Mouse (Mus musculus) common myeloid progenitor, adult 5-6 weeks (primary cell): ENCODE results near the gene Sorcs1. TPM values are rescaled to one million over a fixed set of nuclear protein-coding genes. Genes with fewer than 3 reads are reported as not detected.

Experiments used
- ATAC-seq: replicated peaks from 2 replicates; pipeline ENCODE4 v1.8.0; 2016; ENCODE audit warnings: low read depth, mild to moderate bottlenecking, moderate TSS enrichment, inconsistent platforms; ENCODE audit not compliant: poor library complexity, severe bottlenecking
- total RNA-seq: library from RNA; stranded (forward); fragments of 200-1000, 187-1606 nt; gene quantifications from 2 replicates; pipeline ENCODE4 v1.2.3, GENCODE M21; 2017

The Sorcs1 gene
- total RNA-seq, 1 experiment from 2014 or later, result not detected

DNA sequence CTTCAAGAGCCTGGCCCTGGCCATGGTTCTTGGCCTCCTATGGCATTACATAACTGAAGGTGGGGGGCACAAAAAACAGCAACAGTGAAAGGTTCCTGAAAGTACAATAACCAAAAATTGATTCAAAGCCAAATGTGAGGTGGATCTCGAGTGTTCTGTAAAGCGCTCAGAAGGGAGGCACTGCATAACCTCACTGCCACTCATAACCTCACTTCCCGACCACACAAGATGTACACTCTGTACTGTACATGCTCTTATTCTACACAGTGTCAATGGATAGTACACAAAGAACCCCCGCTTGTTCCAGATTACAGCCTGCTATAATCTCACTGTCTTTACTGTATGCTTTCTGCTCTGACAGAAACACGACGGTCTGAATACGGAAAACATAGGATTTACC, 384.2 kb downstream of the Sorcs1 start:
- ATAC-seq, result no peak

DNA sequence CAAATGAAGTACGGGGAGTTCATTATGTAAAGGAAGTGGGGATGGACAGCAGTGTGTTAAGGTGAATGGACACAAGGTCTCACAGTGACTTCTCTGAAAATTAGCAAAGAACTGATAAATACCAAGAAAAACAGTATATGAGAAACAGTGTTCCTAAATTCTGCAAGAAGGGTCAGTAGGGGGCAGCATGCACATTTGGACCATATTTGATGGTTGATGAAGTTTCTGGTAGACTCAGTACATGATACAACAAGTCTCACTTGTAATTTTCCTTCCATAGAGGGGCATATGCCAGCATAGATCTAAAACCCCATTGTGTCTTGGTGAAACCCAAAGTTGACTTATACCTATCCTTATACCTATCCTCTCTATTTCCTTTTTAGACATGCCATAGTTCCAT, 414.0 kb downstream of the Sorcs1 start:
- no peak for ATAC-seq

DNA sequence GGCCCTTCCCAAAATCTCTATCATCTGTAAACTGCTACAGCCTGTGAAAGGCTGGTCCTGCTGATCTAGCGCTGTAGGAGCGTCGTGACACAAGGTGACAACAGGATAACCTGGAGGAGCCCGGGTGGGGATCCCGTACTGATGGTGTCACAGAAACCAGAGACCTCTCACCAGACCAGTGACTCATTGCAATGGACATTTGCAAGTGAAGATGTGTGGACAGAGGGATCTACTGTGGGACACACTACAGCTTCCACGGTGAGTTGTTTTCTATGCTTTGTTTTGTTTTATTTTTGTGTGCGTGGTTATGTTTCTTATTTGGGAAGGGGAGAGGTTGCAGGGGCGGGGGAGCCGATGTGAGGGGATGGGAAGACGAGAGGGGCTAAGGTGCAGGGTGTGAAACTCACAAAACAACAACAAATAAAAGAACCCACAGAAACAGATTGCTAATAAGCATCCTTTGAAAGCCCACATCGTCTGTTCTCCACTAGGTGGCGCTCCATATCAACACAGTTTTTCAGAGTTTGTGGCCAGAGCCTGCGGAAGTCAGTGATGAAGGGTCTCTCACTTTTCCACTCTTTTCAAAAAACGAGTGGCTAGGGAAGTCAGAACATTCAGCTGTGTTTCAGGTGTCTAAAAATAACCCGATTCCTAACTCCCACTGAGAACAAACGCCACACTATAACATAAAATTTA, 419.6 kb downstream of the Sorcs1 start:
- ATAC-seq, result peak; percentile 68

DNA sequence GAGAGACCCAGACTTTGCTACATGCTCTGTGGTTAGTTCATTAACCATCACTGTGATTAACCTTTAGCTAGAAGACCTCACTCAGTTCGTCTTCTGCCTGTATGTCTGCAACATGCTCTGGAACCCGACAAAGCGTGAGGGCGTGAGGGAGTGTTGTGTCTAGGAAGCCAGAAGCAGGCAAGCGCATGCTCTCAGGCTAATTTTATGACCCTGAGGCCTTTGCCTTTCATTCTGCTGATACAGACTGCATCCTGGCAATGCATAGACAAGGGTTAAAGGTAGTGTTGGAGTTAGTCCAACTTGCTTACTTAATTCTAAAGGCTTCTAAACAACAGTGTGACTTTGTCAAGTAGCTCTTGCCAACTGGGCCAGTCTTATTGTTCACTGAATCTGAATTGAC, 458.0 kb downstream of the Sorcs1 start:
- no peak for ATAC-seq

DNA sequence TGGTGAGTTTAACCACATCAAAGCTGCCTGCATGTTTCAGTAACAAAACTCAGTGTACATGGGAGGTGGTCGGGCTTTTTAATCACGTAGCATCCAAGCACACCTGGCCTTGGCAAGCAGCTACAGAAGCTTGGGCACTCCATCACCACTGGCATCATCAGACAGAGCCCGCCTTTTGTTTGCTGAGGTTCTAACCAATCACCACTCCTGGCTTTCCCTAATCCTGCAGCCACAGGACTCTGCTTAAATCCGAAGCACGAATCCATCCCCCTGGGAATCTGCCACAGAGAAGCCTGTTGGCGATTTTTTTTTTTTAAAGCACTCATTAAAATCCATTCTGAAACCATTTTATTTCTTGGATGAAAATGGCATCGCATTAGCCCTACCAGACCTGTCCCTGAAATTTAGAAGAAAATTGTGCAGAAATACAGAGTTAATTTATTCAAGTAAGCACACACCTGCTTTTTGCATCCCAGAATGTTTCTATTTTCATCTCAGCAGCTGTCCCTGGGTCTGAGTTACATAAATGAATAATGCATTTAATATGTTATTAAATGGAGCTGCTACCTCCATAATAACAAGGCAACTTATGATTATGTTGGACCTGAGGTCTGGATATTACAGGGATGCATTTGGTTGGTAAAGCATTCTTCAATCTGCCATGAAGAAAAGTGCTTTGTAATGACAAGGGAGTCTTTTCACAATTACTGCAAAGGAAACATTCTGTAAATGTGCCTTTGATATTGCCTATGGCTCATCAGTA, 463.8 kb downstream of the Sorcs1 start:
- no peak for ATAC-seq

DNA sequence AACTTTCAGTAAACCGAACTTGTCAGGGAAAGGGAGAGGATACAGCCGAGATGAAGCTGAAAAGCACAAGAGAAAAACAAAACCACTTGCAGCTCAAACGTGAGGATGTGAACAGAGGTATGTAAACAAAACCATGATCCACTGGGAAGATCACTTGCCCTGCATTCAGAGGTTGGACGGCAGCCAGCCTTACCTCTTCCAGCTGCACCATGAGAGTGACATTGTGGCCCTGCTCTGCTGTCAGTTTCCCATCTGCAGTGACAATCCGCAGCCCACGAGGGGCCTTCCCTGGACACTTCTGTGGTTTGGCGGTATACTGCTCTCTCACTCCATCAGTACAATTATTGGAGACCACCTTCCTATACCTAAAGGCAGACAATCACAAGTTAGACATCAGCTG, 468.0 kb downstream of the Sorcs1 start:
- ATAC-seq, result no peak

DNA sequence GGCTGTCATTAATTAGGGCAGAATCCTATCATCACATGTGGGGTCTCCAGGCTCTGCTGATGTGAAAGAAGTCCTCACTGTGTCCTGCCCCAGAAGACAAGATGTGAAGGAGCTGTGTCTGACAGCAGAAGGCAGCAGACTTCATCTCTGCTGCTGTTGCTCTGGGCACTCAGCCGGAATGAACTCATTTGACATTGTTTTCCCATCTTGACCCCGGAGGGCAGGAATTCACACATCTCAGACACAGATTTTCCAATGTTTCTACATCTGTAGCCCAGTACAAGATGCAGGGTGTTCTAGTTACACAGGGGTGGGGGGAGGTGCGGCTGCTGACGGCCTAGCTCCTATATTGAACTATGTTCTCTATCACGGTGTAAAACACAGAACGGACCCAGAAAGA, 474.1 kb downstream of the Sorcs1 start:
- ATAC-seq, result no peak

DNA sequence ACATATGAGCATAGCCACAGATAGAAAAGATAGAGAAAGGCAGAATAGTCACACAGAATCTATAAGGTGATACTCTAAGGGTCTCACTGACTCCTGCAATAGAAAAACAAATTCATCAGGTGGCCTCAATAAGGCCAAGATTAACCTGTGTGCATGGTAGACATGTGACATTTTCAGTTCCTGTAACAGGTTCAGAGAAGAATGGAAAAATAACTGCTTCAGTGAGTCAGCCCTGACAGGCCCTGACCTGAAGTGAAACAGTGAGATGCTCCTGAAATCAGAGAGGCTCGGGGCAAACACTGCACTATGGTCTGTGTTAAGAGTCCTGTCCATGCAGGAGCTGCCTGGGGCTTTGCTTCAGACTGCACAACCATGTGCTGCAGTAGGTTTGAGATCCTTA, 481.9 kb downstream of the Sorcs1 start:
- ATAC-seq, result no peak

DNA sequence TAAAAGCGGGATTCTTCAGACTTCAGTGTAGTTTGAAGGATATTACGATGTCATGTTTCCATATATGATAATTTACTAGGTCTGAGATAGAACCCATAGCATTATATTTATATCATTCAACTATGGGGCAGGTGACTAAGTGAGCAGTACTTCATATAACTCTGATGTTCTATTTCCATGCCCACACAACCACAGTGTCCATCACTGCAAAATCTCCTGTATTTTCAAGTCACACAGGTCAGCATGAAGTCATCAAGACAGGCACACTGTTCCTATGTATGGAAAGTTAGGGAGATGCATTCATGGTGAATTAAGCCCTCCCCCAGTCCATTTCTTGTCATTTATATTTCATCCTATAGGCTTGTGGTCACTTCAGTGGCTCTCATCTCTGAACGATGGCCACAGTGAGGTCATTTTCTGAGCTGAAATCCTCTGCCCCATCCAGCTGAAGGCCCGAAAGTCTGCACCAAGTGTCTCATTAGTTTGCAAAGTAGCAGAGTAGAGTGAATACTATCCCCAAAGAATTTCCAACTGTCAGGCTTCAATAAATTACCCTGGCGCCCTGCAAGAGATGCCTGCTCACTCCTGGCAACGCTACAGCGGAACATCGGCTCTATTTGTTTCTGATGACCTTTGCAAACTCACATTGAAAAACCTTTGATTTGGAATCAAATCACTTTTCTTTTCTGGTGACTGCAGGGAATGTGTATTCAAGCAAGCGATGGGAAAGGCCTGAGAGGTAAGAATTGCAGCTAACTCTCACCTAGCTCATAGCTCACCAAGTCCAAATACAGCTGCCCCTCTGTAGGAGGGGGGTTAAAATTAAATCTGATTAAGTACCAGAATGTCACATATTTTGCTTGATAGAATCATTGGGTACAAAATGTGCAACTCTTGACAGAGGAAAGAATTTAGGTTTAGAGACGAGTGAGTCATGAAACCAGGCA, 492.4 kb downstream of the Sorcs1 start:
- ATAC-seq, result no peak

DNA sequence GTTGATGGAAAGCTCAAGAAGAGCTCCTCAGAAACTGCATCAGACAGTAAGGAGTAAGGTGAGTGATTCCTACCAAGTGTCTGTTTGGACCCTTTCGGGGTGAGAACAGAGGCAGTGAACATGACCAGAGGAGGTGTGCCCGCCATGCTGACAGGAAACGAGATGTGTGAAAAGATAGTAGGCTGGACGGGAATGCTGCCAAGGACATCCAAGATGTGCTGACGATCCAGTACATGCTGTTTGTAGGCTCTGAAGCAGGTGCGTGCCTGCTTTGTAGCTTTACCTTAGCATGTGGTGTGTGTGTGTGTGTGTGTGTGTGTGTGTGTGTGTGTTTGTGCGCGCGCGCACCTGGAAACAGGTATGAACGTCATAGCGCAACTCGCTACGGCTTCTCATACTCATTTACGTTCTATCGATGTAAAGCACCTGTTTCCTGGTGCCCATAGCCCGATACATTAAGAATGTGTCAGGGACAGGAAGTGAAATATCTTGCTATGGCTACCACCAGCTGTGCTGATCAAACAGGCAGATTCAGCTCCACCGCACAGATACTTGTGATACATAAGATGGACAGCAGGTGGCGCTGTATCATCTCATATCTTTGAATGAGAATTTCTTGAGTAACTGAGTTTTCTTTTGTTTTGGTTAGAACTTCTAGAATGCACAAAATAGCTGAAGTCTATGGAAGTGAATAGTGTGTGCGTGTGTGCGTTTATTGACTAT, 493.4 kb downstream of the Sorcs1 start:
- peak; percentile 94 for ATAC-seq

DNA sequence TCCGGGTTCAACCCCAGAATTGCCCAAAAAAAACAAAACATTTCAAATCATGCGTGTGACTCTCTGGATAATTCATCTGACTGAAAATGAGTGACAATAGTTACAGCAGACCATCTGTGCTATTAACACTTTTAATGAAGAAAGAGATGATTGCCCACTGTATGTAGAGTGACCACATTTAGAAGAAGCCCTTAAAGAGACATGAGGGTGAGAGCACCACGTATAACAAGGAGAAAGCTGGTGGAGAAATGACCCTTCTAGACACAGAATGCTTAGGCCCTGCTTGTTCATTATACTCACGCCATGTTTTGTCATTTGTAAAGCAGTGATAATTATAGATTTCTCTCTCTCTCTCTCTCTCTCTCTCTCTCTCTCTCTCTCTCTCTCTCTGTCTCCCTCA, 499.6 kb downstream of the Sorcs1 start:
- no peak for ATAC-seq

DNA sequence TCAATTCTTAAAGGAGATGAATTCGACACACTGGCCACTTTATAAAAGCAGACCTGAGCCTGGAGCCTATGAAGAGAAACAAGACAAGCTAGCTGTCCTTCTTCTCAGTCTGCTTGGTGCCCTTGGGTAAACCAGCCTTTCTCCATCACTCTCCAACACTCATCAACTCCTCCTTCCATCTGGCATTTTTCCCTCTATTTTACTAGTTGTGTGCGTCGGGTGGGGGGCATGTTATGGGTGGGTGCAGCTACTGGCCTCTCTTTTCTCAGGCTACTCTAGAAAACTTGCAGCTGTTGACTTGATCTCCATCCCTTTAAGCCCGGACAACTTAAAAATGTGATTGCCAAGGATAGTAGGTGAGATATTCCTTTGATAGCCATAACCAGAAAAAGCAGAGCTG, 500.3 kb downstream of the Sorcs1 start:
- ATAC-seq, result no peak

DNA sequence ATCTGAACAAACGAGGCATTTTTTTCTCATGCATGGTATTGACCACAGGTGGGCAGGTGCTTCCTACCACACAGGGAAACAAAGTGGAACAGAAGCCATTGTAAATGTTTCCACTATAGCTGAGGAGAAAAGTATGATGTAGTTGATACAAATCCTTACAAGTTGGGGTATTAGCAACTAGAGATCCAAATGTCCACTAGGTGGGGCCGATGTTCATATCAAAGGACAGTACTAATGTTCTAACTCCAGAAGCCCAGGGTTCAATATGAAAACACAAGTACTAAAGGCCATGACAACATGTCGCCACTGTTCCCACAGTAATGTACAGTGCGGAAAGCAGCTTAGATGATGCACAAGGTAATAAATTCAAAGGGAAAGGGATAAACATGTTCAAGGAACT, 506.6 kb downstream of the Sorcs1 start:
- ATAC-seq, result no peak

DNA sequence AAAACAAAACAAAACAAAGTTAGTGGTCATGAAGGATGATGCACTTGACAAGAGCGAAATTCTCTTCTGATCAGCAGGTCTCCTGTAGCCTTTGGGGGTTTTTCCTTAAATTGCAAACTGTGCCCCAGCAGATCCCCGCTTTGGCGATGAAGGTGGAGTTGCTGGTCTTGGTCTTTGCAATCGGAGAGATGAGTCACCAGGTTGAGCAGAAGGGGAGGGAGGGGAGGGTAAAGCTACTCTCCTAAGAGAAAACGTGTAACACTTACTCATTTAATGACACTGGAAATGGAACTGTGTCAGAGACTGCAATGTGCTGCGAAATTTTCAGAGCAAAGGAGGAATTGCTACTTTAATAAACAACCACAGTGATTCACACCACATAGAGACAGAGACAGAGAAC, 527.3 kb downstream of the Sorcs1 start:
- ATAC-seq, result no peak

DNA sequence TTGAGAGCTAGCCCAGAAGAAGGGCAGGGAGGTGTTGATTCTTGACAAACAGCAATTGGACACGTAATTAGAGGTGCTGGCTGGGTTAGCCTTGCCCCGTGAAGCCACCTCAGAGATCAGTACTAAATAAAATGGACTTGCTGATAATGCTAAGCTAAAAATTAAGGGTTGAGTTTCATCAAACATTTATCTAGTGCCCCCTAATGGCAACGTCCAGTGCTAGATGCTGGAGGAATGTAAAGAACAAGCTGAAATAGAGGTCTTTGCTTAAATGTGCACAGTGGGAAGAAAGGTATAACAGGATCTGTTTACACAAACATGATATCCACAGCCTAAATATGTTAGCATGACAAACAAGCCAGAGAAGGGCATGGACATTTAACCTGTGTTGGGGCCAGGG, 532.5 kb downstream of the Sorcs1 start:
- no peak for ATAC-seq

DNA sequence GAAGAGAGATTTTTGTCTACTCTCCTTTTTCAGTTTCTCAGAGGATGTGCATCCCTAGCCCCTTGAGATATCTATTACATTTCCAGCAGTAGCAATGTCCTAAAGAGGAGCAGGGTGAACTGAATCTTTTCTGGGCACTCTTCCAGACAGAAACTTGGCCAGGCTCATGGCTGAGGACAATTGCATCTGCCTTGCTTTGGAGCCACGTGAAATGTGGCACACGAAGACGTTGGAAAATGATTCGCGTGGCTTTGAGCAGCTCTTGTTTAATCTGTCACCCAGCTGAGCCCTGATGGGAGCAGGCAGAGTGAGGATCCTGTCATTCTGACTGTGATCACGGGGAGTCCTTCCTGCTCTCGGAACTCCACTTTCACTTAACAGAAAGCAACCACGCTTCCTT, 536.6 kb downstream of the Sorcs1 start:
- ATAC-seq, result no peak

DNA sequence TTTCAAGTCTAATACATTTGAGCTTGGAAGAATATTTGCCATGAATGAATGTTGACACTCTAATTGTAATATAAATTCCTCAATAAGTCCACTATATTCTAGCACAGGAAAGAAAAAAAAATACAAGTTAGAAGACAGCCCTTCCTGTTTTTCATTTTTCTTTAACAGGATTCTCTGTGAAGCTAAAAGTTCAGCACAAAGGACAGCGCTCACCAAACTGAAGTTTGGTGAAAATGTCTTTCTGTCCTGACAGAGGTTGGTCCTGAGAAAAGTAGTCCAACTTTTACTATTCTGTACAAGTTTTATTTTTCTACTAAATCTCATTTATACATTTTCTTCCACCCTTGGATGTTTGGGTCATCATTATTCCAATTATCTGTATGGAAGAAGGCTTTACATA, 543.8 kb downstream of the Sorcs1 start:
- no peak for ATAC-seq

DNA sequence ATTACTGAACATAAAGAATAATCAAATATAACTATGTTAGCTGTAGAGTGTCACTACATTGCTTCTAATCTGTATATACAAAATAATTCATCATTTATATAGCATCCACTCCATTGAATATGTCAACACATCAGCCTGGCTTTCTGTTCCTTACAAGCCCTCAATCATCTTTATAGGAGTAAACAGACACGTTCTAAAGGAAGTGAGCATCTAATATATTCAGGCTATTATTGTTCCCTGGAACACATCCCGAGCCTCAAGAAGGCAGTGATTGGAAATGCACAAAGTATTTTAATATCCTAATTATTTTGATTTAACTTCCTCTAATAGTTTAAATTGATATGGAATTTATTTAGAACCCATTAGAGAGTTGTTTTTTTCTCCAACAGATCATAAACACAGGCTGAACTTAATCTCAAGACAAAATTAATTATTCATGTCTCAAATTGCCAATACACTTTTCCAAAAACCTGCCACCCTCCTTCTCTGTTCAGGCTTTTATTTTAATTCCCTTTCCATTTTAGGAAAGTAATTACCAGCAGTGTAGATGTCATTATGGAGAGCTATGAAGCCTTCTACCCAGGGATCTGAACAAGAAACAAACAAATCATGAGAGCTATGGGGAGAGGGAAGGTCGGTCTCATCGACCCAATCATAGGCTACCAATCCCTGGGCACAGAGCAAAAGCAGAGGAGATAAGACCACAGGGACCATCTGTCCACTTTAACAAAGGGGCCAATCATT, 572.4 kb downstream of the Sorcs1 start:
- no peak for ATAC-seq
